Mouse (Mus musculus) kidney, embryonic 16.5 days (tissue): ENCODE results near the gene Rab3gap1. TPM values are rescaled to one million over a fixed set of nuclear protein-coding genes. Genes with fewer than 3 reads are reported as not detected.
A peak's percentile ranks its signal among the peaks of the same experiment; 100 is the strongest.

Source experiments
- ATAC-seq: fragments of 200-750 bp; cut with Nextera tagmentation; 2 replicates; pipeline ENCODE4 v1.8.0; 2017; ENCODE audit warnings: moderate TSS enrichment; ENCODE audit not compliant: low FRiP score, low TSS enrichment
- H3K27ac ChIP-seq: fragments of 300-500 bp; sonication (generic); 2 replicates; pipeline ENCODE4 v1.5.1; 2014; ENCODE audit warnings: low read length
- H3K27me3 ChIP-seq: fragments of 300-500 bp; sonication (generic); 2 replicates; pipeline ENCODE4 v1.6.1; 2014; ENCODE audit warnings: low read length, control low read depth, mixed read lengths; ENCODE audit not compliant: insufficient read depth
- H3K36me3 ChIP-seq: fragments of 300-500 bp; sonication (generic); 2 replicates; pipeline ENCODE4 v1.6.1; 2014; ENCODE audit warnings: low read length, control low read depth, mixed read lengths; ENCODE audit not compliant: insufficient read depth
- H3K4me1 ChIP-seq: fragments of 300-500 bp; sonication (generic); 2 replicates; pipeline ENCODE4 v1.6.1; 2014; ENCODE audit warnings: low read length, control low read depth, mixed read lengths; ENCODE audit not compliant: insufficient read depth
- H3K4me2 ChIP-seq: fragments of 300-500 bp; sonication (generic); replicated peaks from 2 replicates; pipeline ENCODE4 v1.6.1; 2014; ENCODE audit warnings: low read depth, low read length
- H3K4me3 ChIP-seq: fragments of 300-500 bp; sonication (generic); 2 replicates; pipeline ENCODE4 v1.5.1; 2014; ENCODE audit warnings: mild to moderate bottlenecking, low read length
- H3K9ac ChIP-seq: fragments of 300-500 bp; sonication (generic); replicated peaks from 2 replicates; pipeline ENCODE4 v1.6.1; 2014; ENCODE audit warnings: low read length
- H3K9me3 ChIP-seq: fragments of 300-500 bp; sonication (generic); 2 replicates; pipeline ENCODE4 v1.6.1; 2016; ENCODE audit warnings: low read length, control low read depth
- WGBS: fragments of 180-500 bp; shearing (Covaris S2); extraction: QIAGEN DNeasy Blood & Tissue Kit; methylation state at CpG from one replicate; pipeline ENCODE4 v1.1.7; 2014; 5-methylcytosine and 5-hydroxymethylcytosine counted together
- polyA plus RNA-seq: library from polyadenylated mRNA; unstranded; fragments of >200 nt; fragmentation: Nextera tagmentation; extraction: Ambion mirVana; gene quantifications from 2 replicates; pipeline ENCODE4 v1.2.1, GENCODE M21; 2015

Gene Rab3gap1
- polyA plus RNA-seq, 1 experiment from 2014 or later, result 25.4 TPM

GRCm38 (mm10) chr1:127974082-127974481, 105.5 kb downstream of the Rab3gap1 start:
- Histone ChIP-seq H3K36me3 (0 out of 2 replicates have a peak, but pooled peaks cover 5% of the 10 kb centered on the region), H3K4me2 (no peak overlapping the region), H3K27ac (no peak overlapping the region), H3K4me1 (no peaks in the 10 kb centered on the region), H3K9me3 (no peaks in the 10 kb centered on the region), H3K9ac (no peak overlapping the region), H3K4me3 (no peak overlapping the region), H3K27me3 (no peaks in the 10 kb centered on the region)
- ATAC-seq, result no peak
- whole genome bisulfite sequencing, result 93% methylated on average over 4 of the region's 4 CpGs

DNA sequence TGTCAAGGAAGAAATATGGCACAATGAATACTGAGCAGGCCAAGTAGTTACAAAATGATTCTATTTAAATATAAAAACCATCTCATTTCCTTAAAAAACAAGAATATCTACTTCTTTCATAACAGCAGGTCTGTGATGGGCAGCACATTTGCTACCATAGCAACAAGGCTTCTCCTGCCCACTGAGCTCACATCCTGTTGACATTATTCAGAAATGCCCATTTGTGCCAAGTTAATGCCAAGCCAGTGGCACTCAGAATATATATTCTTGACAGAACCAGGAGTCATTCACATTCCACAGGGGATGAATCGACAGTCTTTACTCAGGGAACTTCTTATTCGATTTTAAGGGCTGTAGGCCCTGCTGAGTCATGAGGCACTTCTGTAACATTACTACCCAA, 107.1 kb downstream of the Rab3gap1 start:
- Histone ChIP-seq H3K4me1 (no peaks in the 10 kb centered on the region), H3K27me3 (no peaks in the 10 kb centered on the region), H3K27ac (no peak overlapping the region), H3K9ac (no peak overlapping the region), H3K36me3 (0 out of 2 replicates have a peak, but pooled peaks cover 5% of the 10 kb centered on the region), H3K4me3 (no peak overlapping the region), H3K9me3 (no peaks in the 10 kb centered on the region), H3K4me2 (no peak overlapping the region)
- no peak for ATAC-seq
- WGBS, result 83% methylated on average over 2 of the region's 2 CpGs

GRCm38 (mm10) chr1:127976106-127976505, 107.5 kb downstream of the Rab3gap1 start:
- WGBS, result 86% methylated on average over 6 of the region's 6 CpGs
- H3K4me1 ChIP-seq, result no peaks in the 10 kb centered on the region
- ATAC-seq, result no peak
- no peaks in the 10 kb centered on the region for H3K27me3 ChIP-seq
- H3K4me3 ChIP-seq, result no peak overlapping the region
- H3K9ac ChIP-seq, result no peak overlapping the region
- no peaks in the 10 kb centered on the region for H3K9me3 ChIP-seq
- H3K4me2 ChIP-seq, result no peak overlapping the region
- 0 out of 2 replicates have a peak, but pooled peaks cover 5% of the 10 kb centered on the region for H3K36me3 ChIP-seq
- no peak overlapping the region for H3K27ac ChIP-seq

- 70% methylated on average over 1 of the region's 1 CpGs for WGBS
- Histone ChIP-seq H3K9me3 (no peaks in the 10 kb centered on the region), H3K9ac (no peak overlapping the region)
These were observed 109.6 kb downstream of the Rab3gap1 start for GRCm38 (mm10) chr1:127978125-127978524.

DNA sequence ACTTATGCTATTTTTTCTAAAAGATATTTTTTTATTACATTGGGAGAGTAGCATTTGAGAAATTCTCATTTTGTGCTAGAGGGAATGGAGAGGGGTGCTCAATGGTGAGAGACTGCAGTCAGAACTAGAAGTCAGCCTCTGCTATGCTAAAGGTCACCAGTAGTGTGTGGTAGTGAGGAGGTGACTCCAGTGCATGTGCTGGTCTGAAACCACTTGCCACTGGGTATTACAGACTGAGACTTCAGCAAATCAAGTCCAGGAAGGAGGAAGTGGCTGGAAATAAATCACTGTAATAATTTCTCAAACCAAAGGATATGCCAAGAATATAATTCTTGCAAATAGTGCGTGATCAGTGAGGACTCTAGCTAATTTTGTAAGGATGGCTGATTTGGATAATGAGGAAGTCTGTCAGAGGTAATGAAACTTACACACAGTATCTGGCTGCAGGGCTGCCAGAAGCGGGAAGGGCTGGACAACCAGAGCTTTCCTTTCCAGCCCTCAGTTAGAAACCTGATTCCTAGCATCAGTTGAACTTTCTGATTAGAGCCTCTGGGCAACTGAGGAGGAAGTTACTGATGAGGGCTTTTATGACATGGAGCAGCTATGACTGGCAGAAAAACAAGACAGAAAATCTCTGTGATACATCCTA, 112.5 kb downstream of the Rab3gap1 start:
- Histone ChIP-seq H3K4me3 (no peak overlapping the region), H3K36me3 (0 out of 2 replicates have a peak, but pooled peaks cover under 1% of the 10 kb centered on the region), H3K4me1 (peaks cover 12% of the 10 kb centered on the region), H3K27me3 (no peaks in the 10 kb centered on the region), H3K9me3 (no peaks in the 10 kb centered on the region), H3K9ac (no peak overlapping the region), H3K27ac (no peak overlapping the region), H3K4me2 (no peak overlapping the region)
- 20% methylated on average over 2 of the region's 2 CpGs for WGBS
- ATAC-seq, result no peak; the same call in 1 of the 2 replicates

More at GRCm38 (mm10) chr1:127978125-127978524, 109.6 kb downstream of the Rab3gap1 start:
- no peak overlapping the region for H3K27ac ChIP-seq
- no peak overlapping the region for H3K4me2 ChIP-seq
- no peaks in the 10 kb centered on the region for H3K27me3 ChIP-seq
- no peaks in the 10 kb centered on the region for H3K4me1 ChIP-seq
- no peak for ATAC-seq
- H3K4me3 ChIP-seq, result no peak overlapping the region
- H3K36me3 ChIP-seq, result 0 out of 2 replicates have a peak, but pooled peaks cover 5% of the 10 kb centered on the region

GRCm38 (mm10) chr1:127982268-127982667, 113.7 kb downstream of the Rab3gap1 start:
- Histone ChIP-seq H3K27me3 (no peaks in the 10 kb centered on the region), H3K4me2 (no peak overlapping the region), H3K4me3 (no peak overlapping the region), H3K9me3 (no peaks in the 10 kb centered on the region), H3K36me3 (no peaks in the 10 kb centered on the region), H3K9ac (no peak overlapping the region), H3K27ac (no peak overlapping the region), H3K4me1 (peaks cover 12% of the 10 kb centered on the region)
- 65% methylated on average over 3 of the region's 3 CpGs for WGBS
- ATAC-seq, result no peak

- no peaks in the 10 kb centered on the region for H3K9me3 ChIP-seq
- 0 out of 2 replicates have a peak overlapping the region, but pooled peaks have one; percentile 13 for H3K27ac ChIP-seq
- peak; percentile 33; the same call in 1 of the 2 replicates for ATAC-seq
- 70% methylated on average over 5 of the region's 5 CpGs for WGBS
- no peaks in the 10 kb centered on the region for H3K36me3 ChIP-seq
- no peak overlapping the region for H3K4me2 ChIP-seq
- no peaks in the 10 kb centered on the region for H3K27me3 ChIP-seq
- H3K4me1 ChIP-seq, result peaks cover 12% of the 10 kb centered on the region
- H3K4me3 ChIP-seq, result no peak overlapping the region
- H3K9ac ChIP-seq, result no peak overlapping the region
These were observed 114.9 kb downstream of the Rab3gap1 start for GRCm38 (mm10) chr1:127983274-127983993.

DNA sequence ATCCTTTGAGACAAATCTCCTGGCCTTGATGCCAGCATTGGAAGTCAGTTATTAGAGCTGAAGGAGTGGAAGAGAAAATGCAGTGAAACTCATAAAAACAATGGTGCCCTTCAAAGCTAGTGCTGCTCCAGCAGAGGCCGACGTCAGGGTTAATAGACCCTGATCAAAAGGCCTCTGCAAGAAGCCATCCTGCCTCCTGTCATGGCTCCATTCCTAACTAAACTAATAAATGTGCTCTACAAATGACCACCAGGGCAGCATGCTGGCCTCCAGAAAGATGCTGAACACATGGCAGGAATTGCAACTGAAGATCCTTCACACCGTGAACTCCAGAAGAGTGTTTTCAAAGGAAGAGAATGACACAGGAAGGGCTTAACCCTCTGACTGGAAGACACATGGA, 116.8 kb downstream of the Rab3gap1 start:
- Histone ChIP-seq H3K27me3 (no peaks in the 10 kb centered on the region), H3K9me3 (no peaks in the 10 kb centered on the region), H3K36me3 (no peaks in the 10 kb centered on the region), H3K9ac (no peak overlapping the region), H3K4me3 (no peak overlapping the region), H3K27ac (peak overlapping the region; percentile 28; the same call in 1 of the 2 replicates), H3K4me1 (peaks cover 12% of the 10 kb centered on the region), H3K4me2 (no peak overlapping the region)
- WGBS, result 8% methylated on average over 3 of the region's 3 CpGs
- ATAC-seq, result no peak

DNA sequence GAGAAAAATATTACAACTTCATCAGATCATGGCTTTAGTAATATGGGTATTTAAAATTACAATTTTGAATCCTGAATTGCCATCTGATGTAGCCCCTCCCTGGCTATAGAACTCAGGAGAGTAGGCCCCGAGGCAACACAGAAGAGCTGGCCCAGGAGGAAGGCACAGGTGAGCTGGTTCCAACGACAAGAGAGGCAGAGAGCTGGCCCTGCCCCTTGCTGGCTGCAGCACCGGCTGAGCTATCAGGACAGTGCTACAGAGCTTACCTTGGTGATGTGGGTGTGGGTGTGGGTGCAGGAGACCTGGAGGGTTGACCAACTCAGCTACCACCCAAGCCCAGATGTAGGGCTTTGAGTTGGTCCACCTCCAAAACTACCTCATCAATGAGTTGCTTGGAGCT, 119.7 kb downstream of the Rab3gap1 start:
- Histone ChIP-seq H3K9me3 (no peaks in the 10 kb centered on the region), H3K4me1 (peaks cover 12% of the 10 kb centered on the region), H3K27ac (no peak overlapping the region), H3K4me2 (no peak overlapping the region), H3K36me3 (peaks cover 3% of the 10 kb centered on the region; the same call in 1 of the 2 replicates), H3K4me3 (no peak overlapping the region), H3K9ac (no peak overlapping the region), H3K27me3 (no peaks in the 10 kb centered on the region)
- WGBS, result 84% methylated on average over 3 of the region's 3 CpGs
- ATAC-seq, result no peak

DNA sequence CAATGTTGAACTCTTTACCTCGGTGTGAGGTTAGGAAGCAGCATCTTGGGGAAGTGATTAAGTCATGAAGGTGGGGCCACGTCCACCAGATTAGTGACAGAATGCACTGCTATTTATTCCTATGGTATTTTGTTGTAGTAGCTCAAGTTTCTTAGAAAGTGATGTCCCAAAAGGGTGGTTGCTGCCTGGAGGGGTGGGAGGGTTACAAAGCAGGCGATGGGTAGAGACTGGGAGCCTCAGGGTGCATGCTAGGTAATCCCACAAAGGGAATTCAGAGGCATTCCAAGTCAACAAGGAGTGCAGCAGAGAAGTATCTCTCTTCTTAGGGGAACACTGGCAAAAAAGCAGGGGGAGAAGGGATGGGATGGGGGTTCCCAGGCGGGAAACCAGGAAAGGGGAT, 120.8 kb downstream of the Rab3gap1 start:
- Histone ChIP-seq H3K36me3 (peaks cover 3% of the 10 kb centered on the region; the same call in 1 of the 2 replicates), H3K27me3 (no peaks in the 10 kb centered on the region), H3K4me2 (no peak overlapping the region), H3K9ac (no peak overlapping the region), H3K27ac (no peak overlapping the region), H3K4me3 (no peak overlapping the region), H3K4me1 (peaks cover 7% of the 10 kb centered on the region; the same call in 1 of the 2 replicates), H3K9me3 (no peaks in the 10 kb centered on the region)
- WGBS, result 78% methylated on average over 4 of the region's 4 CpGs
- no peak for ATAC-seq
